ENCODE assay signal across 8 mouse cellular contexts in genomic region chr11:3805362-3805761, GRCm38 (mm10). TPM values are rescaled to one million over a fixed set of nuclear protein-coding genes. Genes with fewer than 3 reads are reported as not detected.
DNase-seq lines count a peak whose midpoint lies in the region; ATAC-seq and TF ChIP-seq lines count a peak whose summit lies in the region.

No protein-coding gene starts in this region.

- peak; percentile 52; the same call in 1 of the 2 replicates for ATAC-seq in frontal cortex, adult (ENCODE audit: low TSS enrichment)
- ATAC-seq in erythroid progenitor cell, adult 5-6 weeks (replicated peaks; ENCODE audit: low FRiP score, poor library complexity, severe bottlenecking), result 0 out of 2 replicates have a peak, but pooled peaks have one; percentile 30
- no peak for ATAC-seq in megakaryocyte, adult 5-6 weeks (ENCODE audit: poor library complexity, severe bottlenecking)

- no peaks in the 10 kb centered on the region for H3K4me1 ChIP-seq in lung, adult 2 months (ENCODE audit: control insufficient read depth, insufficient read depth, low read length)
- no peaks in the 10 kb centered on the region for H3K4me1 ChIP-seq in bone marrow, adult 2 months (ENCODE audit: control insufficient read depth, insufficient read depth, low read length)

- WGBS in lung, adult 2 months, result 24% methylated on average over 3 of the region's 3 CpGs
- 28% methylated on average over 3 of the region's 3 CpGs for WGBS in bone marrow, adult 2 months

- H3K4me3 ChIP-seq in lung, adult 2 months (replicated peaks; ENCODE audit: extremely low read depth, low read depth, low read length), result no peak overlapping the region
- H3K4me3 ChIP-seq in bone marrow, adult 2 months (replicated peaks; ENCODE audit: control insufficient read depth, low read depth, low read length), result no peak overlapping the region

- DNase-seq in frontal cortex, postnatal 14 days (ENCODE audit: low spot score in 2 of 2), result no peak
- DNase-seq in lung, adult 2 months, result no peak
- no peak for DNase-seq in lung, adult 18-20 months
- DNase-seq in retina, embryonic 14.5 days (ENCODE audit: low spot score), result peak; percentile 79

- no peak overlapping the region for H3K27ac ChIP-seq in bone marrow, adult 2 months (ENCODE audit: control insufficient read depth, insufficient read depth, low read depth, low read length, poor library complexity)

- no peak for TF ChIP-seq POLR2A in lung, adult 2 months (IDR thresholded peaks at IDR 0.05; ENCODE audit: borderline replicate concordance, extremely low read depth, low read depth, low read length)
- TF ChIP-seq POLR2A in bone marrow, adult 2 months (IDR thresholded peaks at IDR 0.05; ENCODE audit: borderline replicate concordance, control insufficient read depth, low read depth, low read length), result no peak

- TF ChIP-seq CTCF in lung, adult 2 months (IDR thresholded peaks at IDR 0.05; ENCODE audit: insufficient read depth, low read length), result peak; percentile 31
- TF ChIP-seq CTCF in bone marrow, adult 2 months (IDR thresholded peaks at IDR 0.05; ENCODE audit: control insufficient read depth, insufficient read depth, low read length), result peak; percentile 37; the same call in 1 of the 2 replicates

RNA-seq across cellular contexts. Expression of gene Osbp2, which starts 58.3 kb away (rescaled TPM):
- polyA plus RNA-seq in lung, adult 2 months (2012; rRNA removed), result 0.58 and 0.72 TPM in 2 replicates
- not detected in 2 replicates for polyA plus RNA-seq in bone marrow, adult 2 months (2011; ENCODE audit: insufficient read depth, insufficient read length, low replicate concordance, missing spikeins)
- not detected in 2 replicates for total RNA-seq in erythroid progenitor cell, adult 5-6 weeks (2015; ENCODE audit: low replicate concordance)
- total RNA-seq in erythroid progenitor cell, adult 5-6 weeks (2017; ENCODE audit: low replicate concordance), result not detected in 2 replicates
- 0.25 TPM in 1 of 2 replicates, not detected in the other for total RNA-seq in megakaryocyte, adult 5-6 weeks (2015)
- total RNA-seq in megakaryocyte, adult 5-6 weeks (2017), result not detected in 2 replicates
